Mouse (Mus musculus) lung, embryonic 14.5 days (tissue): ENCODE results near the gene Dda1. TPM values are rescaled to one million over a fixed set of nuclear protein-coding genes. Genes with fewer than 3 reads are reported as not detected.

ENCODE experiments used
- ATAC-seq: fragments of 200-750 bp; cut with Nextera tagmentation; 2 replicates; pipeline ENCODE4 v1.8.0; 2017; ENCODE audit warnings: mild to moderate bottlenecking, moderate TSS enrichment, moderate library complexity; ENCODE audit not compliant: insufficient read depth
- DNase-seq: peaks from one replicate; pipeline ENCODE4 v3.0.0-alpha.2; 2015
- H3K27ac ChIP-seq: fragments of 300-500 bp; sonication (generic); 2 replicates; pipeline ENCODE4 v1.5.1; 2014; ENCODE audit warnings: low read depth, mild to moderate bottlenecking, moderate library complexity
- H3K27me3 ChIP-seq: fragments of 300-500 bp; sonication (generic); 2 replicates; pipeline ENCODE4 v1.6.1; 2014; ENCODE audit warnings: low read length, control low read depth; ENCODE audit not compliant: insufficient read depth
- H3K36me3 ChIP-seq: fragments of 300-500 bp; sonication (generic); 2 replicates; pipeline ENCODE4 v1.6.1; 2014; ENCODE audit warnings: control low read depth; ENCODE audit not compliant: insufficient read depth
- H3K4me1 ChIP-seq: fragments of 300-500 bp; sonication (generic); 2 replicates; pipeline ENCODE4 v1.6.1; 2014; ENCODE audit warnings: antibody characterized with exemption, control low read depth; ENCODE audit not compliant: insufficient read depth
- H3K4me2 ChIP-seq: fragments of 300-500 bp; sonication (generic); 2 replicates; pipeline ENCODE4 v1.6.1; 2014; ENCODE audit warnings: mild to moderate bottlenecking
- H3K4me3 ChIP-seq: fragments of 300-500 bp; sonication (generic); 2 replicates; pipeline ENCODE4 v1.5.1; 2014; ENCODE audit warnings: low read depth, low read length
- H3K9ac ChIP-seq: fragments of 300-500 bp; sonication (generic); 2 replicates; pipeline ENCODE4 v1.6.1; 2014
- H3K9me3 ChIP-seq: fragments of 300-500 bp; sonication (generic); 2 replicates; pipeline ENCODE4 v1.6.1; 2016; ENCODE audit warnings: low read depth, low read length, control low read depth
- CTCF ChIP-seq: IDR thresholded peaks from 2 replicates; pipeline ENCODE4 v1.5.1; 2016; ENCODE audit warnings: antibody characterized with exemption, low read depth
- WGBS: fragments of 180-500 bp; shearing (Covaris S2); extraction: QIAGEN DNeasy Blood & Tissue Kit; methylation state at CpG from one replicate; pipeline ENCODE4 v1.1.7; 2014; 5-methylcytosine and 5-hydroxymethylcytosine counted together
- polyA plus RNA-seq: library from polyadenylated mRNA; unstranded; fragments of >200 nt; fragmentation: Nextera tagmentation; extraction: Ambion mirVana; gene quantifications from 2 replicates; pipeline ENCODE4 v1.2.1, GENCODE M21; 2014

The Dda1 gene
- polyA plus RNA-seq, 1 experiment from 2014 or later: 111 TPM

DNA sequence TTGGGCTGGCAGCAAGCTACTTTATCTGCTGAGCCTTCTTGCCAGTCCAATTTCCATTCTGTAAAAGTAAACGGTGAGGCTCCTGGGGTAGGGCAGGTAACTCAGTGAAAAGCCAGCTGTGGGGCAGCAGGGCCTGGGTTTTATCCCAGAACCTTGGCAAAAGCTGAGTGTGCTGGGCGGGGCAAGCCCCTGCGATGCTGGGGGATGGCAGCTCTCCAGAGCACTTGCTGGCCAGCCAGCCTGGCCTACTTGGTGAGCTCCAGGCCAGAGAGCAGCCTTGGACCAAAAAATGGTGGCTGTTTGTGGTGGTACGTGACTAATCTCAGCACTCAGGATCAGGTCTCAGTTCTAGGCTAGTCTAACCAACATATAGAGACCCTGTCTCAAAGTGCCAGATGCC, 37.0 kb downstream of the Dda1 start:
- Histone ChIP-seq H3K36me3 (0 out of 2 replicates have a peak, but pooled peaks cover 4% of the 10 kb centered on the region), H3K4me3 (no peak overlapping the region), H3K9ac (no peak overlapping the region), H3K9me3 (no peaks in the 10 kb centered on the region), H3K4me2 (no peak overlapping the region), H3K27me3 (peaks cover 33% of the 10 kb centered on the region), H3K4me1 (no peaks in the 10 kb centered on the region), H3K27ac (no peak overlapping the region)
- TF ChIP-seq CTCF: no peak
- WGBS: 80% methylated on average over 4 of the region's 4 CpGs
- no peak for DNase-seq
- no peak for ATAC-seq

DNA sequence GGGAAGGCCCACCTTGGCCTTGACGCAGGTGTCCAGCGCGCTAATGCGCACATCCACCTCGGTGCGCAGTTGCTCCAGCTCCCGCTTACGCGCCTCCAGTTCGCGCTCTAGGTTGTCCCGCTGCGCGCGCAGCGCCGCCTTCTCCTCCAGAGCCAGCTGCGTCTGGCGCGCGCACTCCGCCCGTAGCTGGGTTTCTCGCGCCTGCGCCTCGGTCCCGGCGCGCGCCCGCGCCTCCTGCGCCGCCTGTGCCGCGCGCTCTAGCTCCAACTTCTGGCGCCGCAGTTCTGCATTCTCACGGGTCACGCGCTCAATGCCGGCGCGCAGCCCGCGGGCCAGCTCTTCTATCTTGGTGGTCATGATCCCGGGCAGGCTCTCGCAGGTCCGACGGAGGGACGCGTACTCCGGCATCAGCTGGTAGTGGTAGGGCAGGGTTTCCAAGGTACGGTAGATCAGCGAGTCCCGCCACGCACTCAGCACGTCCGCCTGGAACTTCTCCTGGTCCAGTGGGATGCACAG, 38.6 kb downstream of the Dda1 start:
- Histone ChIP-seq H3K9me3 (no peaks in the 10 kb centered on the region), H3K27ac (no peak overlapping the region), H3K36me3 (0 out of 2 replicates have a peak, but pooled peaks cover 4% of the 10 kb centered on the region), H3K27me3 (peaks cover 33% of the 10 kb centered on the region), H3K9ac (peak overlapping the region; percentile 29), H3K4me1 (no peaks in the 10 kb centered on the region), H3K4me2 (peak overlapping the region; percentile 75), H3K4me3 (peak overlapping the region; percentile 41)
- ATAC-seq (peak; percentile 62), DNase-seq (peak; percentile 94)
- no peak for TF ChIP-seq CTCF
- under 1% methylated on average over 61 of the region's 61 CpGs for WGBS

DNA sequence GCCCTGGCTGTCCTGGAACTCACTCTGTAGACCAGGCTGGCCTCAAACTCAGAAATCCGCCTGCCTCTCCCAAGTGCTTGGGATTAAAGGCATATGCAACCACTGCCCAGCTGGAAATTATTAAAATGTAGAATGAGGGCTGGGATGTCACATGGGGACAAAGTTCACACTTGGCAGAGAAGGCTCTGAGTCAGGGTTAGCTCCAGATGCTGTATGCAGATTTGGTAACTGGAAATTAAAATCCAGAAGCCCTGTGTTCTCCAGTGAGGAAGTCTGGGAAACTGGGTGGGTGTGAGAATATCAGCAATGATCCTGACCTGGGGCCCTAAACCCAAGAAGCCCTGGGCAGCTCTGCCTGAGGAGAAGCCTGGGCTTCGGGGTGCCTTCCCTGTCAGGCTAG, 40.3 kb downstream of the Dda1 start:
- peak overlapping the region; percentile 22 for H3K4me3 ChIP-seq

DNA sequence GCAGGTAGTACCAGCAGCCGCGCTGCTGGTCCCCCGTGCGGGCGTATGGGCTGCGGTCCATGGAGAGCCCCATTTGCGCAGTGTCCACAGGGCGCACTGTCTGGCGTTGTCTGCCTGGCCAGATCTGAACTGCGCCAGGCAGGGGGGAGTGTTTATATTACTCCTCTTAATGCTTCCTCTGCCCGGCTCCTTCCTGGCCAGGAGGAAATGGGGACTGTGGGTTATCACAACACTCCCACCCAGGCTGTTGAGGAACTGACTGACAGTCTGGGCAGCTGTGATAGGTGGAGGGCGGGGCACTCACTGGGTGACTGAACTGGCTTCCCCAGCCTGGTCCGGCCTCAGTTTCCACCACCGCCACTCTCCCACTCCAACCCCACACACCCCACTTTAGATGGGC, 42.6 kb downstream of the Dda1 start, which contains the start of gene Plvap:
TSS of gene Plvap (minus strand) at position 109 of the 400 bp plus-strand sequence.
- H3K4me3 ChIP-seq: peak within 1 kb of the TSS; percentile 33
- no peak for TF ChIP-seq CTCF
- peak; percentile 69 for ATAC-seq
- H3K27ac ChIP-seq: peak within 1 kb of the TSS; percentile 3; the same call in 1 of the 2 replicates
- peak within 1 kb of the TSS; percentile 9; the same call in 1 of the 2 replicates for H3K9ac ChIP-seq
- peak; percentile 65 for DNase-seq
- H3K9me3 ChIP-seq: no peaks in the 10 kb centered on the region
- H3K36me3 ChIP-seq: no peaks in the 10 kb centered on the region
- 26% methylated on average over 13 of the region's 14 CpGs for WGBS
- peak within 1 kb of the TSS; percentile 51 for H3K4me2 ChIP-seq
- H3K4me1 ChIP-seq: no peaks in the 10 kb centered on the region
- peaks cover 25% of the 10 kb centered on the region for H3K27me3 ChIP-seq

More for the DNA sequence above, 40.3 kb downstream of the Dda1 start:
- Histone ChIP-seq H3K9me3 (no peaks in the 10 kb centered on the region), H3K4me1 (no peaks in the 10 kb centered on the region), H3K27ac (no peak overlapping the region), H3K36me3 (0 out of 2 replicates have a peak, but pooled peaks cover 4% of the 10 kb centered on the region), H3K4me2 (peak overlapping the region; percentile 51), H3K9ac (no peak overlapping the region), H3K27me3 (peaks cover 33% of the 10 kb centered on the region)
- TF ChIP-seq CTCF: no peak
- WGBS: 65% methylated on average over 2 of the region's 2 CpGs
- ATAC-seq (no peak), DNase-seq (no peak)

DNA sequence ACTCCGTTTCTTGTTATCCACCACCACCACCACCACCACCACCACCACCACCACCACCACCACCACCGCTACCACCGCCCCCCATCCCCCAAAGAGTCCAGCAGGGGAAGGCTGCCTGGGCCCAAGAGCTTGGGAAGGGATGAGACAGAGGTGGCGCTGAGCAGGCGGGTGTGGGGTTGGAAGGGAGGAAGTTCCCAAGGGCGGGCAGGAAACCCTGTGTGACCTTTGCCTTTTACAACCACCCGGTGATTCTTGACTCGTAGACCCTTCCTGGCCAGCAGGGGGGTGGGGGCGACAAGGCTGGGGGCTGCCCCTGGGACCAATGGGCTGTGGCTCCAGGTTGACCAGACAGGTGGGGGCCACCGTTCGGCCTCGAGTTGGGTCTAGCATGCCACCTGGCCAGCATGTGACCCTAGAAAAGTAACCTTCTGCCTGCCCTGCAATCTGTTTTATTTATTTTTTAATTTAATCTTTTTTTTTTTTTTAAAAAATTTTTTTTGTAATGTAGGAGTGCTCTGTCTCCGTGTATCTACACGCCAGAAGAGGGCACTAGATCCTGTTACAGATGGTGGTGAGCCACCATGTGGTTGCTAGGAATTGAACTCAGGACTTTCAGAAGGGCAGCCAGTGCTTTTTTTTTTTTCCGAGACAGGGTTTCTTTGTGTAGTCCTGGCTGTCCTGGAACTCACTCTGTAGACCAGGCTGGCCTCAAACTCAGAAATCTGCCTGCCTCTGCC, 44.2 kb downstream of the Dda1 start:
- TF ChIP-seq CTCF: no peak
- Histone ChIP-seq H3K4me2 (no peak overlapping the region), H3K27me3 (peaks cover 9% of the 10 kb centered on the region), H3K4me1 (no peaks in the 10 kb centered on the region), H3K36me3 (no peaks in the 10 kb centered on the region), H3K27ac (no peak overlapping the region), H3K4me3 (no peak overlapping the region), H3K9me3 (no peaks in the 10 kb centered on the region), H3K9ac (no peak overlapping the region)
- no peak for ATAC-seq
- 61% methylated on average over 15 of the region's 15 CpGs for WGBS
- no peak for DNase-seq

DNA sequence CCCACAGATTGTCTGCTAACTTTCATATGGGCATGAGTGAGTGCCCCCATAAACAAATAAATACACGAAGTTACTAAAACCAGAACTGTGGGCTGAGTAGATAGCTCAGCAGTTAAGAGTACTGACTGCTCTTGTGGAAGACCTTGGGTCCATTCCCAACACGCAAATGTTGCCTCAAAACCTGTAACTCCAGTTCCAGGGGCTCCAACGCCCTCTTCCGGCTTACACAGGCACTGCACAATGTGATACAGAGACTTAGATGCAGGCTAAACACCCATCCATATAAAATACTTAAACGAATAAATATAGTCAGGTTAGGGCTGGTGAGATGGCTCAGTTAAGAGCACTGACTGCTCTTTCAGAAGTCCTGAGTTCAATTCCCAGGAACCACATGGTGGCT, 46.0 kb downstream of the Dda1 start:
- Histone ChIP-seq H3K9ac (no peak overlapping the region), H3K27ac (no peak overlapping the region), H3K9me3 (no peaks in the 10 kb centered on the region), H3K4me1 (no peaks in the 10 kb centered on the region), H3K36me3 (no peaks in the 10 kb centered on the region), H3K27me3 (no peaks in the 10 kb centered on the region), H3K4me3 (no peak overlapping the region), H3K4me2 (no peak overlapping the region)
- no peak for ATAC-seq
- TF ChIP-seq CTCF: no peak; the same call in 1 of the 2 replicates
- WGBS: 56% methylated on average over 5 of the region's 5 CpGs
- no peak for DNase-seq

DNA sequence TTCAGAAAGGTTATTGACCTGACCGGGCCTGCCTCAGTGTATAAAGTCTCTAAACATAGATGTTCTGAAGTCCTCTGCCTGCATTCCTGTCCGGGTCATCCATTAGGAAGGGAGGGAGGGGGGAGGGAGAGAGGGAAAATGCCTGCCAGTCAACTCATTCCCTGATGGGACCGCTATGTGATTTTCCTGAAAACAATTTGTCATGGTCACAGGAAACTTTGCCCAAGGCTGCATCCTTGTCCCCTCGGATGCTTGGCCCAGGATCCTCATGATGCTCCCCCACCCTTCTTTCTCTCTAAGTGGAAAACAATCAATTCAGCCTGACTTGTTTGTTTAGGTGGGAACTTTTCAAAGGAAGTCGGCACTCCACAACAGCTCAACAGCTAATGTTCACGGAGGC, 47.8 kb downstream of the Dda1 start:
- no peak overlapping the region for H3K4me2 ChIP-seq
- TF ChIP-seq CTCF: no peak
- no peaks in the 10 kb centered on the region for H3K27me3 ChIP-seq
- H3K4me1 ChIP-seq: no peaks in the 10 kb centered on the region
- H3K9me3 ChIP-seq: no peaks in the 10 kb centered on the region
- no peaks in the 10 kb centered on the region for H3K36me3 ChIP-seq
- ATAC-seq (no peak), DNase-seq (peak; percentile 61)
- WGBS: 1% methylated on average over 6 of the region's 6 CpGs
- no peak overlapping the region for H3K27ac ChIP-seq
- no peak overlapping the region for H3K4me3 ChIP-seq
- no peak overlapping the region for H3K9ac ChIP-seq
